Mouse (Mus musculus) ES-E14 (cell line): ENCODE data around the gene Zer1.

Experiments
- ZC3H11A ChIP-seq: IDR thresholded peaks from 2 replicates; pipeline ENCODE4 v1.6.1; 2012; ENCODE audit warnings: low read depth, mild to moderate bottlenecking, inconsistent platforms, low read length, borderline replicate concordance
- ZNF384 ChIP-seq: IDR thresholded peaks from 2 replicates; pipeline ENCODE4 v1.6.1; 2012; ENCODE audit warnings: low read depth, low read length, inconsistent platforms

- no peak for TF ChIP-seq ZC3H11A
- TF ChIP-seq ZNF384, result no peak
Measured at GRCm38 (mm10) chr2:30122766-30123165, 1.6 kb downstream of the Zer1 start.
